Mouse (Mus musculus) intestine, embryonic 14.5 days (tissue): ENCODE results near the gene Babam2. TPM values are rescaled to one million over a fixed set of nuclear protein-coding genes. Genes with fewer than 3 reads are reported as not detected.
"Not testable (repeated sequence)": the region's sequence is repeated elsewhere in the genome, so short reads cannot be mapped to it uniquely, and the experiment has no call there.

Source experiments
- ATAC-seq: fragments of 200-750 bp; cut with Nextera tagmentation; replicated peaks from 2 replicates; pipeline ENCODE4 v1.8.0; 2017; ENCODE audit warnings: low read depth, moderate number of reproducible peaks, moderate TSS enrichment, moderate library complexity; ENCODE audit not compliant: low FRiP score, low TSS enrichment
- DNase-seq: peaks from one replicate; pipeline ENCODE4 v3.0.0-alpha.2; 2018; ENCODE audit warnings: low spot score
- H3K27ac ChIP-seq: fragments of 300-500 bp; sonication (generic); 2 replicates; pipeline ENCODE4 v1.5.1; 2014; ENCODE audit warnings: low read depth, mild to moderate bottlenecking, control low read depth
- H3K27me3 ChIP-seq: fragments of 300-500 bp; sonication (generic); replicated peaks from 2 replicates; pipeline ENCODE4 v1.6.1; 2014; ENCODE audit warnings: low read length, control low read depth; ENCODE audit not compliant: control insufficient read depth, insufficient read depth
- H3K36me3 ChIP-seq: fragments of 300-500 bp; sonication (generic); 2 replicates; pipeline ENCODE4 v1.6.1; 2014; ENCODE audit warnings: low read length, control low read depth; ENCODE audit not compliant: control insufficient read depth, insufficient read depth
- H3K4me1 ChIP-seq: fragments of 300-500 bp; sonication (generic); replicated peaks from 2 replicates; pipeline ENCODE4 v1.6.1; 2014; ENCODE audit warnings: low read length, control low read depth, mixed read lengths; ENCODE audit not compliant: control insufficient read depth, insufficient read depth
- H3K4me2 ChIP-seq: fragments of 300-500 bp; sonication (generic); 2 replicates; pipeline ENCODE4 v1.6.1; 2014; ENCODE audit warnings: low read length
- H3K4me3 ChIP-seq: fragments of 300-500 bp; sonication (generic); 2 replicates; pipeline ENCODE4 v1.5.1; 2014; ENCODE audit warnings: low read depth, low read length, control low read depth, mixed read lengths
- H3K9ac ChIP-seq: fragments of 300-500 bp; sonication (generic); 2 replicates; pipeline ENCODE4 v1.6.1; 2014; ENCODE audit warnings: mild to moderate bottlenecking, low read length
- H3K9me3 ChIP-seq: fragments of 300-500 bp; sonication (generic); 2 replicates; pipeline ENCODE4 v1.6.1; 2016; ENCODE audit warnings: low read length, control low read depth; ENCODE audit not compliant: control insufficient read depth
- WGBS: fragments of 180-500 bp; shearing (Covaris S2); extraction: QIAGEN DNeasy Blood & Tissue Kit; methylation state at CpG from one replicate; pipeline ENCODE4 v1.1.7; 2014; 5-methylcytosine and 5-hydroxymethylcytosine counted together
- polyA plus RNA-seq: library from polyadenylated mRNA; unstranded; fragments of >200 nt; fragmentation: Nextera tagmentation; extraction: Ambion mirVana; gene quantifications from 2 replicates; pipeline ENCODE4 v1.2.1, GENCODE M21; 2014

Gene Babam2
- polyA plus RNA-seq, 1 experiment from 2014 or later: 43.5 TPM

GRCm38 (mm10) chr5:31959886-31960285 is 262.4 kb downstream of the Babam2 start:
- Histone ChIP-seq H3K36me3 (no peaks in the 10 kb centered on the region), H3K27ac (no peak overlapping the region), H3K4me1 (peaks cover 4% of the 10 kb centered on the region; the same call in 1 of the 2 replicates), H3K27me3 (no peaks in the 10 kb centered on the region), H3K4me3 (no peak overlapping the region), H3K9ac (no peak overlapping the region), H3K9me3 (no peaks in the 10 kb centered on the region), H3K4me2 (no peak overlapping the region)
- DNase-seq: no peak
- no peak for ATAC-seq
- 95% methylated on average over 8 of the region's 8 CpGs for WGBS

DNA sequence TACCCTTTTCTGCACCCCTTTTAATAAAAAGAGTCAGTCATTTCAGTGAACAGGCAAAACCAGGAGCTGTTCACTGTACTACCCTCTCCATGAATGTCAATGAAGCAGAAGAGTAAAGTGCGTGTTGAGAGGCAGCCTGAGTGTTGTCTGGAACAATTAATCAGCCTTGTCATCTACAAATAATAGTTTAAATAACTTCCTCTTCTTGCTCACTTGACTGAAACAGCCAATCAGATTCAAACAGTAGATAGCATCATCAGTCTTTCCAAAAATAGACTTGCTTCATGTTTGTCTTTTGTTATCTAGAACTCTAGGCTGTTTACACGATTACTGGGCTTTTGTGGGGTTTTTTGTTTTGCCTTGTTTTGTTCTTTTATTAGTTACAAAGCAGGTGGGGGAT is 263.9 kb downstream of the Babam2 start:
- DNase-seq (no peak), ATAC-seq (no peak)
- H3K4me2 ChIP-seq: no peak overlapping the region

DNA sequence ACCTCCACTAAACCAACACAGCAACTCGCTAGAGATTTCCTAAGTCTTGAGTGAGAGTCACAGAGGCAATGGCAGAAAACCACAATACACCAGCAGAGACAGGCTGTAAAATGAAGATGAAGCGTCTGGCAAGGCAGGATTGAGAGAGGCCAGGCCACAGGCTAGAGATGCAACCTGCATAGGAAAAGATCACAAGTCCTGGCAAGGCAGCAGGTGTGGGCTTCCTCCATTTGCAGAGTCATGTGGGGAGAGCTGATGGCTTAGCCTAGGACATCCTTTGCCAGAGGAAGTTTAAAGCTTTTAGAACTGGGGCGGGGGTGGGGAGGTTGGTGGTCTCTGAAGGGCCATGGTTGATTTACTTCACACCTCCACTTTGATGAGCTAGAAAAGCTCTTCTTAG is 264.9 kb downstream of the Babam2 start:
- DNase-seq: no peak
- Histone ChIP-seq H3K9ac (no peak overlapping the region), H3K4me2 (no peak overlapping the region), H3K27ac (no peak overlapping the region), H3K9me3 (no peaks in the 10 kb centered on the region), H3K36me3 (no peaks in the 10 kb centered on the region), H3K4me3 (no peak overlapping the region), H3K4me1 (no peaks in the 10 kb centered on the region), H3K27me3 (no peaks in the 10 kb centered on the region)
- no peak for ATAC-seq
- 65% methylated on average over 3 of the region's 3 CpGs for WGBS

More for the DNA sequence above, 263.9 kb downstream of the Babam2 start:
- no peaks in the 10 kb centered on the region for H3K27me3 ChIP-seq
- WGBS: 43% methylated on average over 2 of the region's 2 CpGs
- no peak overlapping the region for H3K9ac ChIP-seq
- H3K36me3 ChIP-seq: no peaks in the 10 kb centered on the region
- no peaks in the 10 kb centered on the region; the same call in 1 of the 2 replicates for H3K4me1 ChIP-seq
- H3K27ac ChIP-seq: no peak overlapping the region
- no peak overlapping the region for H3K4me3 ChIP-seq
- no peaks in the 10 kb centered on the region for H3K9me3 ChIP-seq

- ATAC-seq: no peak
- H3K9ac ChIP-seq: no peak overlapping the region
- H3K27ac ChIP-seq: no peak overlapping the region
- 0 out of 2 replicates have a peak, but pooled peaks cover 4% of the 10 kb centered on the region for H3K4me1 ChIP-seq
- no peaks in the 10 kb centered on the region for H3K27me3 ChIP-seq
- H3K36me3 ChIP-seq: no peaks in the 10 kb centered on the region
- no peak for DNase-seq
- 88% methylated on average over 8 of the region's 8 CpGs for WGBS
- no peak overlapping the region for H3K4me2 ChIP-seq
- H3K9me3 ChIP-seq: no peaks in the 10 kb centered on the region
- no peak overlapping the region for H3K4me3 ChIP-seq
Measured at GRCm38 (mm10) chr5:31963352-31963751, 265.9 kb downstream of the Babam2 start.

DNA sequence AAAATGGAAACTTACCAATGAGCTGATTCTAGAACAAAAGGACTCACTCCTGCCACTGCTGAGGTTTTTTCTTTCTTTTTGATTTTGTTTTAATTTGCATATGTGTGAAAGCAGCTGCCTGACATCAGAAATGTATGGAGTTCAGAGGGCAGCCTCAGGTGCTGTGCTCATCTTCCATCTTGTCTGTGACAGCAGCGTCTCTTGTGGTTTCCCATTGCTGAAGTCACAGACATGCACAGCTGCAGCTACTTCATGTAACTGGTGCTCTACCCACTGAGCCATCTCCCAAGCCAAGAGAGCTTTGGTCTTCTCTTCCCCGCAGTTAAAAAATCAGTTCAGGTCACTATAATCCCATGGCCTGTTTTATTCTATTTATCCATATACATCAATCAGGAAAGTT is 266.4 kb downstream of the Babam2 start:
- H3K9me3 ChIP-seq: no peaks in the 10 kb centered on the region
- H3K27ac ChIP-seq: no peak overlapping the region
- 77% methylated on average over 2 of the region's 2 CpGs for WGBS
- H3K4me3 ChIP-seq: no peak overlapping the region
- H3K27me3 ChIP-seq: no peaks in the 10 kb centered on the region
- no peak for DNase-seq
- H3K9ac ChIP-seq: no peak overlapping the region
- ATAC-seq: no peak
- 0 out of 2 replicates have a peak, but pooled peaks cover 6% of the 10 kb centered on the region for H3K4me1 ChIP-seq
- no peak overlapping the region for H3K4me2 ChIP-seq
- H3K36me3 ChIP-seq: no peaks in the 10 kb centered on the region

- WGBS: 78% methylated on average over 5 of the region's 5 CpGs
- H3K9me3 ChIP-seq: no peaks in the 10 kb centered on the region
- no peak overlapping the region for H3K4me3 ChIP-seq
- no peak overlapping the region for H3K4me2 ChIP-seq
- H3K4me1 ChIP-seq: 0 out of 2 replicates have a peak, but pooled peaks cover 6% of the 10 kb centered on the region
- no peak for ATAC-seq
- H3K36me3 ChIP-seq: no peaks in the 10 kb centered on the region
- H3K27me3 ChIP-seq: no peaks in the 10 kb centered on the region
- H3K27ac ChIP-seq: no peak overlapping the region
- DNase-seq: no peak
- H3K9ac ChIP-seq: no peak overlapping the region
Measured at GRCm38 (mm10) chr5:31966741-31967140, 269.3 kb downstream of the Babam2 start.

DNA sequence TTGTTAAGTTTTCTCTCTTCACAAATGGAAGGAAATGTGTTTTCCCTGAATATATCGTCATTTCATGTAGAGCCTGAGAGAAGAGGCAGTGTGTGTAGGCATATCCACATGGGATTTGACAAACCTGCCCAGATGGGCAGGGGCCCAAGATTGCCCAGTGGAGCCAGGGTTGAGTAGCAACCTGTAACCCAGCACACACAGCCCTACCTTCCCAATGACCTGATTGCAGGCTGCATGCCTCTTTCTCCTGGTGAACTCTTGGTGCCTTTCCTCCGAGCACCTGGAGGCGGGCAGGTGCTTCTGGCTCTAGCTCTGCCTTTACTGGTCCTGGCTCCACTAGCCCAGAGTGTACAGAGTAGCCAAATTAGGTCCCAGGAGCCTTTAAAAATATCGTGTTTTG is 270.0 kb downstream of the Babam2 start:
- no peak for DNase-seq
- no peak overlapping the region for H3K9ac ChIP-seq
- no peak overlapping the region for H3K4me3 ChIP-seq
- no peaks in the 10 kb centered on the region for H3K36me3 ChIP-seq
- 66% methylated on average over 4 of the region's 4 CpGs for WGBS
- H3K4me2 ChIP-seq: no peak overlapping the region
- H3K4me1 ChIP-seq: 0 out of 2 replicates have a peak, but pooled peaks cover 6% of the 10 kb centered on the region
- H3K9me3 ChIP-seq: no peaks in the 10 kb centered on the region
- peak overlapping the region; percentile 60 for H3K27ac ChIP-seq
- peak; percentile 45 for ATAC-seq
- no peaks in the 10 kb centered on the region for H3K27me3 ChIP-seq

DNA sequence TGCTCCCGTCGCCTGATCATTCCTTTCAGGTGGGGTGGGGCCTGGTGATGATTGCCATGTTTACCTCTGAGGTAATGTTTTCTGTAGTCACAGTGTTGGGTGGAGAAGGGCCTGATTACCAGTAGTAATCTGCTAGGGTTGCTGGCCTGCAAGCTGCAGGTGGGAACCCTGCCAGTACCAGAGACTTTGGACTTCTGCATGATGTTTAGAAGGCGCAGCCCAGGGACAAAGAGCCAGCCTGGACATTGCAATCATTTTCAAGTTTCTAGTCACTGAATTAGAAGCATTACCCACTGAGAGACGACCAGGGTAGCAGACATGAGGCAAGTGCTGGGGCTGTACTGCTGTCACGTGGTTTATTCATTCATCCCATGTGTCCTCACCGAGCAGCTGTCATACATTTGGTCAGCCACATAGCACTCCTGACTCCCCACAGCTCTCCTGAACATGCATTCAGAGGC is 270.6 kb downstream of the Babam2 start:
- DNase-seq: no peak
- Histone ChIP-seq H3K4me1 (0 out of 2 replicates have a peak, but pooled peaks cover 6% of the 10 kb centered on the region), H3K4me3 (no peak overlapping the region), H3K9me3 (no peaks in the 10 kb centered on the region), H3K9ac (no peak overlapping the region), H3K4me2 (no peak overlapping the region), H3K36me3 (no peaks in the 10 kb centered on the region), H3K27me3 (no peaks in the 10 kb centered on the region), H3K27ac (peak overlapping the region; percentile 60)
- peak; percentile 88 for ATAC-seq
- WGBS: 57% methylated on average over 6 of the region's 6 CpGs

DNA sequence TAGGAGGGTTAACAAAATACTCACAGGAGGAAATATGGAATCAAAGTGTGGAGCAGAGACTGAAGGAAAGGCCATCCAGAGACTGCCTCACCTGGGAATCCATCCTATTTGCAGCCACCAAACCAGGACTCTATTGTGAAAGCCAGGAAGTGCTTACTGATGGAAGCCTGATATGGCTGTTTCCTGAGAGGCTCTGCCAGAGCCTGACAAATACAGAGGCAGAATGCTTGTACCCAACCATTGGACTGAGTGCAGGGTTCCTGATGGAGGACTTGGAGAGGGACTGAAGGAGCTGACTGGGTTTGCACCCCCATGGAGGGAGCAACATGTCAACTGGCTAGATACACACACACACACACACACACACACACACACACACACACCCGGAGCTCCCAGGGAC is 274.9 kb downstream of the Babam2 start:
- not testable (repeated sequence) for H3K36me3 ChIP-seq, H3K4me3 ChIP-seq, DNase-seq, H3K4me2 ChIP-seq, H3K9me3 ChIP-seq, H3K9ac ChIP-seq, ATAC-seq, H3K27ac ChIP-seq, H3K27me3 ChIP-seq
- H3K4me1 ChIP-seq: 0 out of 2 replicates have a peak, but pooled peaks cover 10% of the 10 kb centered on the region
- 92% methylated on average over 1 of the region's 1 CpGs for WGBS
